Mouse (Mus musculus): Measurements from ENCODE around the gene Syvn1. TPM values are rescaled to one million over a fixed set of nuclear protein-coding genes. Genes with fewer than 3 reads are reported as not detected.
A peak's percentile ranks its signal among the peaks of the same experiment; 100 is the strongest.

The Syvn1 gene
- polyA plus RNA-seq, 1 experiment from 2014 or later = 32.8 TPM

DNA sequence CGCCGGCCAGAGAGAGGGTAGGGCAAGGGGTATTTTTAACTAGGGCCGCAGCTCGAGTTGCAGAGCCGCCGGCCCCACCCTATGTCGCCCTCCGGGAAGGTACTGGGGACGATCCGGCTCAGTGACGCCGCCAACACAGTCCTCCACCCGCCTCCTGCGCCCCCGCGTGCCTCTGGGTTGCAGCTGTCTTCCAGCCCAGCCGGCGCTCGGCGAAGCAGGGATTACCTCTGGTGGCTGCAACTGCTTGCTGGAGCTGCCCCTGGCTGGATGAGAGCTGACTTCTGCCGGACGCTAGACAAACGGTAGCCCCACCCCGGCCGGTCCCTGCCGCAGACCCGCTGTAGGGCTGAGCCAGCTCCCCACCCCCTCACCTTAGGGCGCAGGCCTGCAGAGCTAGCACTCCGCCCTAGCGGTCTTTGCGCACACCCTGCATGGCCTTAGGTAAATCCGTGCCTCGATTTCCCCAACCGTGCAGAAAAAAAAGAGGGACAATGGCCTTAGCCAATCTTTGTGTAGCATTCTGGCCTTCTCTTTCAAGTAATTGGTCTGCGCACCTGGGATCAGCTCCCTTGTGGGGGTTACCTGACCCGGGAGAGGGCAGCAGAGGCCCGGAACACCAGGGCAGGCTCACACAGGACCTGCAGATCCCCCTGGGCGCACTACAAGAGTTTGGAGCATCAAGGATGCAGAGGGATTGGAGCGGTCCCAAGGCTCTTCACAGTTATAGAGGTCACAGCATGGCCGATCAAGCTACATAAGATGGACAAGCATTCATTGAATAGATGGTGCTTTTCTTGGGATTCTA lies 30.7 kb upstream of the Syvn1 start, which contains the start of gene Capn1:
Capn1 (minus strand) TSS at position 387 of the 805 bp plus-strand sequence.
- 0 out of 2 replicates have a peak within 1 kb of the TSS, but pooled peaks have one; percentile 4 for H3K27ac ChIP-seq (ENCODE audit: low read depth, low read length)

DNA sequence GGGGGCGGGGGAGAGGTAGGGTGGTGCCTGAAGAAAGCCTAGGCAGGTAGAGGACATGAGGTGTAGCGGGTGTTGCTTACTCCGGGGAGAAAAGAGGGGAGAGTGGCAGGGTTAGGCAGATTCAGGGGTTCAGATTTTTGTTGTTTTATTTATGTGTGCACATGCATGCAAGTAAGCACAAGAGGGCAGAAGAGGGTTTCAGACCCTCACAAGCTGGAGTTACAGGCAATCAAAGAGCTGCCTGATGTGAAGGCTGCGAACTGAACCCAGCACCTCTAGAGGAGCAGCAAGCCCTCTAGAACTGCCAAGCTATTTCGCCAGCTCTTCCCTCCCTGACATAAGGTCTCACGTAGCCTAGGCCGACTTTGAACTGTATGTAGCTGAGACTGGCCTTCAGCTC lies 29.8 kb upstream of the Syvn1 start:
- Histone ChIP-seq H3K36me3 (ENCODE audit: control insufficient read depth, insufficient read depth, low read length) (no peaks in the 10 kb centered on the region), H3K4me1 (ENCODE audit: control insufficient read depth, insufficient read depth, low read length) (peaks cover 9% of the 10 kb centered on the region; the same call in 1 of the 2 replicates), H3K27ac (ENCODE audit: low read depth, low read length) (no peak overlapping the region), H3K4me3 (ENCODE audit: low read length) (no peak overlapping the region), H3K9ac (ENCODE audit: low read depth, low read length) (no peak overlapping the region), H3K4me2 (replicated peaks; ENCODE audit: low read depth, low read length) (no peak overlapping the region), H3K27me3 (ENCODE audit: control insufficient read depth, insufficient read depth, low read length) (no peaks in the 10 kb centered on the region), H3K9me3 (ENCODE audit: control insufficient read depth, low read length) (no peaks in the 10 kb centered on the region)
- ATAC-seq (ENCODE audit: low FRiP score, low TSS enrichment) = no peak
- 44% methylated on average over 7 of the region's 7 CpGs for WGBS

More for the DNA sequence above, 30.7 kb upstream of the Syvn1 start, which contains the start of gene Capn1:
- H3K4me3 ChIP-seq (ENCODE audit: low read length) = peak within 1 kb of the TSS; percentile 42
- ATAC-seq (ENCODE audit: low FRiP score, low TSS enrichment) = peak; percentile 64
- 2% methylated on average over 37 of the region's 40 CpGs for WGBS
- peak within 1 kb of the TSS; percentile 48 for H3K9ac ChIP-seq (ENCODE audit: low read depth, low read length)
- H3K36me3 ChIP-seq (ENCODE audit: control insufficient read depth, insufficient read depth, low read length) = no peaks in the 10 kb centered on the region
- no peaks in the 10 kb centered on the region for H3K27me3 ChIP-seq (ENCODE audit: control insufficient read depth, insufficient read depth, low read length)
- peak within 1 kb of the TSS; percentile 71 for H3K4me2 ChIP-seq (replicated peaks; ENCODE audit: low read depth, low read length)
- H3K4me1 ChIP-seq (ENCODE audit: control insufficient read depth, insufficient read depth, low read length) = peaks cover 9% of the 10 kb centered on the region; the same call in 1 of the 2 replicates
- no peaks in the 10 kb centered on the region for H3K9me3 ChIP-seq (ENCODE audit: control insufficient read depth, low read length)

DNA sequence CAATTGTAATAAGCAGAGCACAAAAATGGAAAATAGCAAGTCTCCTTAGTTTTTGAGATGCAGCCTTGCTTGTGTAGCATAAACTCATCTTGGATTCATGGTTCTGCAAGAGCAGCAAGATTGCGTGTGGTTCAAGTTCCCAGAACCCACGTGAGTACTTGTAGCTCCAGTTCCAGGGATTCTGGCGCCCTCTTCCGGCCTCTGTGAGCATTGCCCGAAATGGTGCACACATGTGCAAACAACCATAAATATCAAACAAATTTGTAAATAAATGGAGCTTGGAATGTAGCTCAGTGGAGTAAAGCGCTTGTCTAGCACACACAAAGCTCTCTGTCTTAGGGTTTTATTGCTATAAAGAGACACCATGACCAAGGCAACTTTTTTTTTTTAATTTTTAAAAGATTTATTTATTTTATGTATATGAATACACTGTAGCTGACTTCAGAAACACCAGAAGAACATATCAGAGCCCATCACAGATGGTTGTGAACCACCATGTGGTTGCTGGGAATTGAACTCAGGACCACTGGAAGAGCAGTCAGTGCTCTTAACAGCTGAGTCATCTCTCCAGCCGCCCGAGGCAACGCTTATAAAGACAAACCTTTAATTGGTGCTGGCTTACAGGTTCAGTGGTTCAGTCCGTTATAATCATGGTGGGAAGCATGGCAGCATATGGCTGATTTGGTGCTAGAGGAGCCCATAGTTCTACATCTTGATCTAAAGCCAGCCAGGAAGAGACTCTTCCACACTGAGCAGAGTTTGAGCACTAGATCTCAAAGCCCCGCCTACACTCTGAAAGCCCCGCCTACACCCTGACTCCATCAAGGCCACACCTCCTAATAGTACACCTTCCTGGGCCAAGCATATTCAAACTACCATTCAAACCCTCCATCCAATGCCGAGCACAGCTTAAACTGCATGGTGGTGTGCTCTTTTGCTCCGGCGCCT lies 28.0 kb upstream of the Syvn1 start:
- Histone ChIP-seq H3K9ac (ENCODE audit: low read depth, low read length) (no peak overlapping the region), H3K4me1 (ENCODE audit: control insufficient read depth, insufficient read depth, low read length) (peaks cover 9% of the 10 kb centered on the region; the same call in 1 of the 2 replicates), H3K27ac (ENCODE audit: low read depth, low read length) (no peak overlapping the region), H3K9me3 (ENCODE audit: control insufficient read depth, low read length) (no peaks in the 10 kb centered on the region), H3K4me3 (ENCODE audit: low read length) (no peak overlapping the region), H3K27me3 (ENCODE audit: control insufficient read depth, insufficient read depth, low read length) (no peaks in the 10 kb centered on the region), H3K4me2 (replicated peaks; ENCODE audit: low read depth, low read length) (no peak overlapping the region), H3K36me3 (ENCODE audit: control insufficient read depth, insufficient read depth, low read length) (no peaks in the 10 kb centered on the region)
- ATAC-seq (ENCODE audit: low FRiP score, low TSS enrichment) = no peak
- WGBS = 29% methylated on average over 15 of the region's 15 CpGs

DNA sequence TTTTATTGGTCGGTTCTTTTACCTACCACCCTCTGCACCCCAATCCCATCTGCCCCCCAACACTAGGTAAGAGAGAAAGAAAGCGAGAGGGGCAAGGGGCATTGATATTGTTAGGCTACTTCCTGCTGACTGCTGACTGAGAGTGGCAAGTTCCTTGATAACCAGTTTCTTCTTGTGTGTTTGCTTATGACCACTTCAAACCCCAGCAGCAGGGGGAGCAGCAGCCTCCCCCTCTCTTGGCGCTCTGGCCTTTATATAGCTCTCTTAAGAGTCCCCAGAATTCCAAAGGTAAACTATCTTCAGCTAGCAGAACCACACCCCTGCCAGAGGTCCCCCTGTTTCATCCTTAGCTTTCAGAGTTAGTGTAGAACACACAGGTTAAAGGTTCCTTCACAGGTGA lies 26.1 kb upstream of the Syvn1 start:
- Histone ChIP-seq H3K9me3 (ENCODE audit: control insufficient read depth, low read length) (no peaks in the 10 kb centered on the region), H3K27me3 (ENCODE audit: control insufficient read depth, insufficient read depth, low read length) (no peaks in the 10 kb centered on the region), H3K9ac (ENCODE audit: low read depth, low read length) (no peak overlapping the region), H3K4me1 (ENCODE audit: control insufficient read depth, insufficient read depth, low read length) (peaks cover 9% of the 10 kb centered on the region; the same call in 1 of the 2 replicates), H3K27ac (ENCODE audit: low read depth, low read length) (no peak overlapping the region), H3K4me3 (ENCODE audit: low read length) (no peak overlapping the region), H3K36me3 (ENCODE audit: control insufficient read depth, insufficient read depth, low read length) (no peaks in the 10 kb centered on the region), H3K4me2 (replicated peaks; ENCODE audit: low read depth, low read length) (no peak overlapping the region)
- WGBS = 72% methylated on average over 3 of the region's 3 CpGs
- ATAC-seq (ENCODE audit: low FRiP score, low TSS enrichment) = no peak

DNA sequence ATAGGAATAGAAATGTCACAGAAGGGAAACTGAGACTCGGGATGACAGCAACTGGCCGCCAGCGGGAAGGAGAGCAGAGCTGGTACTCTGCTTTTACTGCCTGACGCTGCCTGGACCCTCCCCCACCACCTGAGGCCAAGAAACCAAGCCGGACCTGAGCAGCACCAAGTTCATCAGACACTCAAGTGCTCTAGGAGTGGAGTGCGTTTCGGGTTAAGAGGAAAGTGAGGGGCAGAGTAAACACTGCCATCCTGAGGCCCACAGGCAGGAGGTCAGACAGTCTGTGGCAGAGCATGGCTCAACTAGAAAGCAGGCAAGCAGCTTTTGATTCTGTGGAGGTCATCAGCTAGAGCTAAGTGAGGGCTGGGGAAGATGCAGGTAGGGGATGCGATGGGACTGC lies 23.3 kb upstream of the Syvn1 start:
- Histone ChIP-seq H3K4me2 (replicated peaks; ENCODE audit: low read depth, low read length) (no peak overlapping the region), H3K9me3 (ENCODE audit: control insufficient read depth, low read length) (no peaks in the 10 kb centered on the region), H3K36me3 (ENCODE audit: control insufficient read depth, insufficient read depth, low read length) (no peaks in the 10 kb centered on the region), H3K9ac (ENCODE audit: low read depth, low read length) (no peak overlapping the region), H3K27me3 (ENCODE audit: control insufficient read depth, insufficient read depth, low read length) (no peaks in the 10 kb centered on the region), H3K4me3 (ENCODE audit: low read length) (no peak overlapping the region), H3K4me1 (ENCODE audit: control insufficient read depth, insufficient read depth, low read length) (no peaks in the 10 kb centered on the region), H3K27ac (ENCODE audit: low read depth, low read length) (no peak overlapping the region)
- ATAC-seq (ENCODE audit: low FRiP score, low TSS enrichment) = no peak
- 47% methylated on average over 8 of the region's 8 CpGs for WGBS

DNA sequence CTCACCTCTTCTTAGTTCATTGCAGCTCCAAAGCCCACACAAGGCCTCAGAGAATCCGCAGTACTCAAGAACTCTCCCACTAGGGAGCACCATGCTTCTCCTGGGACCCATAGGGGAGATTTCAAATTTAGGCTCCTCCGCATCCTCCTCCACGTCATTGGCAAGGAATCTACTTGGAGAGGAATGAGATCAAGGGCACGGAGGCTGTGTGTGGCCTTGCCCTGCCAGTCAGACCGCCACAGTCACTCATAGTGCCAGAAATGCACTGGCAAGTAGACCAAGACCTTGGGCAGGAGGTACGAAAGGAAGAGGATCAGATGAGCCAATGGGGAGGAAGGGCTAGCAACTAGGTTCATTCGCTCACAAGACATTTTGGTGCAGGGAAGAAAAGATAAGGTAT lies 22.4 kb upstream of the Syvn1 start:
- 84% methylated on average over 7 of the region's 7 CpGs for WGBS
- Histone ChIP-seq H3K27ac (ENCODE audit: low read depth, low read length) (no peak overlapping the region), H3K36me3 (ENCODE audit: control insufficient read depth, insufficient read depth, low read length) (no peaks in the 10 kb centered on the region), H3K27me3 (ENCODE audit: control insufficient read depth, insufficient read depth, low read length) (no peaks in the 10 kb centered on the region), H3K4me2 (replicated peaks; ENCODE audit: low read depth, low read length) (no peak overlapping the region), H3K9ac (ENCODE audit: low read depth, low read length) (no peak overlapping the region), H3K4me1 (ENCODE audit: control insufficient read depth, insufficient read depth, low read length) (no peaks in the 10 kb centered on the region), H3K4me3 (ENCODE audit: low read length) (no peak overlapping the region), H3K9me3 (ENCODE audit: control insufficient read depth, low read length) (no peaks in the 10 kb centered on the region)
- ATAC-seq (ENCODE audit: low FRiP score, low TSS enrichment) = no peak

DNA sequence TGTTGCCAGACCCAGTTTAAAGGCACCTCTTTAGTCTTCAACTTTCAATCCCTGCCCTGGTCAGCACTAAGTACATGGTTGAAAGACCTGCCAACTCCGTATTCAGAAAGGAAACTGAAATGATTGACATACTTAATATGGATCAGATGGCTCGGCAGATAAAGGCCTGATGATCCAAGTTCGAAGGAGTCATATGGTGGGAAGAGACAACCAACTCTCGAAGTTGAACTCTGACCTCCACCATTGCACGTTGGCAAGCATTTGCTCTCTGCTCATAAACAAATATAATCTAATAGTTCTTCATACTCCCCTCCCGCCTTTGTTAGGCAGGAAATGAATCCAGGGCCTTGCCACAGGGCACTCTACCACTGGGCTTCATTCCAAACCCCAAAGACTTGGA lies 17.4 kb upstream of the Syvn1 start:
- no peaks in the 10 kb centered on the region for H3K27me3 ChIP-seq (ENCODE audit: control insufficient read depth, insufficient read depth, low read length)
- 83% methylated on average over 6 of the region's 6 CpGs for WGBS
- H3K4me1 ChIP-seq (ENCODE audit: control insufficient read depth, insufficient read depth, low read length) = no peaks in the 10 kb centered on the region
- no peaks in the 10 kb centered on the region for H3K9me3 ChIP-seq (ENCODE audit: control insufficient read depth, low read length)
- ATAC-seq (ENCODE audit: low FRiP score, low TSS enrichment) = no peak
- no peak overlapping the region for H3K27ac ChIP-seq (ENCODE audit: low read depth, low read length)
- H3K4me3 ChIP-seq (ENCODE audit: low read length) = no peak overlapping the region
- H3K36me3 ChIP-seq (ENCODE audit: control insufficient read depth, insufficient read depth, low read length) = no peaks in the 10 kb centered on the region
- no peak overlapping the region for H3K4me2 ChIP-seq (replicated peaks; ENCODE audit: low read depth, low read length)
- no peak overlapping the region for H3K9ac ChIP-seq (ENCODE audit: low read depth, low read length)

DNA sequence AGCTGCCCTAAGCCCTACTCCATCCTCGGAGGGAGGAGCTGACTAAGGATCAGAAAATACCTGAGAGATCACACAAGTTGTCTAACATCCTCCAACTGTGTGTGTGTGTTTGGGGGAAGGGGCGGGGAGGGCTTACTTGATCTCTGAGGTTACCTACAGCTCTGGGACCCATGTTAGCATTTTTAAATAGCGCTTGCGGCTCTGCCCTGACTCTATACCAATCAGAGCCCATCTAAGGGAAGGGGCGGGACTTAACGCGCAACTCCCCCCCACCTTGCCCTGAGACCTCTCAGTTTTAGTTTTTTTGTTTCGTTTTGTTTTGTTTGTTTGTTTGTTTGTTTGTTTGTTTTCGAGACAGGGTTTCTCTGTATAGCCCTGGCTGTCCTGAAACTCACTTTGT lies 16.9 kb upstream of the Syvn1 start:
- no peak for ATAC-seq (ENCODE audit: low FRiP score, low TSS enrichment)
- H3K36me3 ChIP-seq (ENCODE audit: control insufficient read depth, insufficient read depth, low read length) = no peaks in the 10 kb centered on the region
- WGBS = 84% methylated on average over 9 of the region's 9 CpGs
- no peak overlapping the region for H3K4me3 ChIP-seq (ENCODE audit: low read length)
- no peak overlapping the region for H3K4me2 ChIP-seq (replicated peaks; ENCODE audit: low read depth, low read length)
- no peak overlapping the region for H3K27ac ChIP-seq (ENCODE audit: low read depth, low read length)
- no peak overlapping the region for H3K9ac ChIP-seq (ENCODE audit: low read depth, low read length)
- H3K27me3 ChIP-seq (ENCODE audit: control insufficient read depth, insufficient read depth, low read length) = no peaks in the 10 kb centered on the region
- no peaks in the 10 kb centered on the region for H3K4me1 ChIP-seq (ENCODE audit: control insufficient read depth, insufficient read depth, low read length)
- H3K9me3 ChIP-seq (ENCODE audit: control insufficient read depth, low read length) = no peaks in the 10 kb centered on the region
